Mouse (Mus musculus) liver, embryonic 14.5 days (tissue): ENCODE measurements around the gene Tmem80. TPM values are rescaled to one million over a fixed set of nuclear protein-coding genes. Genes with fewer than 3 reads are reported as not detected.

Experiments
- ATAC-seq: fragments of 200-750 bp; cut with Nextera tagmentation; 2 replicates; pipeline ENCODE4 v1.8.0; 2017; ENCODE audit warnings: moderate number of reproducible peaks, mild to moderate bottlenecking, moderate library complexity; ENCODE audit not compliant: insufficient read depth
- DNase-seq, 3 experiments: peaks; one replicate each; pipeline ENCODE4 v3.0.0-alpha.2; 2012 to 2013; ENCODE audit warnings: low read depth in 3 of 3, low spot score in 3 of 3
- H3K27ac ChIP-seq: fragments of 300-500 bp; sonication (generic); 2 replicates; pipeline ENCODE4 v1.5.1; 2014; ENCODE audit warnings: moderate library complexity, mild to moderate bottlenecking, control low read depth, inconsistent platforms
- H3K27me3 ChIP-seq: fragments of 300-500 bp; sonication (generic); 2 replicates; pipeline ENCODE4 v1.6.1; 2014; ENCODE audit warnings: mild to moderate bottlenecking, low read length, moderate library complexity; ENCODE audit not compliant: control insufficient read depth, insufficient read depth
- H3K36me3 ChIP-seq: fragments of 300-500 bp; sonication (generic); replicated peaks from 2 replicates; pipeline ENCODE4 v1.6.1; 2014; ENCODE audit warnings: low read depth; ENCODE audit not compliant: control insufficient read depth, insufficient read depth
- H3K4me1 ChIP-seq, 2 experiments: fragments of 200-500 bp in 1 of 2; fragments of 300-500 bp in 1 of 2; sonication (generic) in 1 of 2; replicated peaks; 2 replicates each; pipeline ENCODE4 v1.6.1; 2012 to 2014; ENCODE audit warnings: antibody characterized with exemption in 1 of 2, inconsistent platforms in 1 of 2, low read length in 1 of 2; ENCODE audit not compliant: control insufficient read depth in 2 of 2, insufficient read depth in 2 of 2
- H3K4me2 ChIP-seq: fragments of 300-500 bp; sonication (generic); 2 replicates; pipeline ENCODE4 v1.6.1; 2014; ENCODE audit warnings: low read depth, mild to moderate bottlenecking, control low read depth, moderate library complexity
- H3K4me3 ChIP-seq, 2 experiments: fragments of 200-500 bp in 1 of 2; fragments of 300-500 bp in 1 of 2; sonication (generic) in 1 of 2; 2 replicates each; pipeline ENCODE4 v1.5.1; 2012 to 2014; ENCODE audit warnings: low read depth in 2 of 2, low read length in 2 of 2, mild to moderate bottlenecking in 2 of 2, control low read depth in 1 of 2, inconsistent platforms in 1 of 2, moderate library complexity in 1 of 2; ENCODE audit not compliant: insufficient read depth in 1 of 2
- H3K9ac ChIP-seq: fragments of 300-500 bp; sonication (generic); replicated peaks from 2 replicates; pipeline ENCODE4 v1.6.1; 2014; ENCODE audit warnings: mild to moderate bottlenecking, control low read depth, moderate library complexity
- H3K9me3 ChIP-seq: fragments of 300-500 bp; sonication (generic); 2 replicates; pipeline ENCODE4 v1.6.1; 2016; ENCODE audit warnings: low read length, mixed read lengths; ENCODE audit not compliant: control insufficient read depth
- CTCF ChIP-seq: IDR thresholded peaks from 2 replicates; pipeline ENCODE4 v1.5.1; 2016; ENCODE audit warnings: antibody characterized with exemption, low read depth, control low read depth
- EP300 ChIP-seq: IDR thresholded peaks from 2 replicates; pipeline ENCODE4 v1.6.1; 2016; ENCODE audit warnings: antibody characterized with exemption, low read depth
- WGBS: fragments of 180-500 bp; shearing (Covaris S2); extraction: QIAGEN DNeasy Blood & Tissue Kit; methylation state at CpG from one replicate; pipeline ENCODE4 v1.1.7; 2014; ENCODE audit not compliant: insufficient replicate concordance; 5-methylcytosine and 5-hydroxymethylcytosine counted together
- polyA plus RNA-seq, 2 experiments: library from polyadenylated mRNA; depleted of rRNA in 1 of 2; stranded (reverse) in 1 of 2; unstranded in 1 of 2; fragments of >200 nt; fragmentation: Nextera tagmentation in 1 of 2; extraction: Ambion mirVana in 1 of 2; gene quantifications; 2 replicates each; pipeline versions ENCODE4 v1.2.1 to v1.2.3; 2012 to 2014

Gene Tmem80
- polyA plus RNA-seq, 2 experiments = 11.3 to 13.6 TPM

DNA sequence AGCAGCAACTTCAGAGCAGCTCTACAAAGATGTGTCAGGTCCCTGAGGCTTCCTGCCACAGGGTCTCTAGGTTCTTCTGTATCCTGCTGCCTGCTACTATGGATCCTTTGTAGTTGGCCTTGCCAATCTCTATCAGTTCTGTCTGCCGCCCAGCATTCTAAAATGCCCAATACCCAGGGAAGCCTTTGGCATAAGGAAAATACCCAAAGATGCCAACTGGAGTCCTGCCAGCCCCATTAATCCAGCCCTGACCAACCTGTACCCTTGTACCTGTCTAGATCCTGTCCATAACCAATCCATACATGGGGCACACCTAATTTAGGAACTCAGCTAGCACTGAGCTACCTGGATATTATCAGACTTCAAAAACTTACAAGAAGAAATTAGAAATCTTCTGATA is 2.9 kb upstream of the Tmem80 start:
- Histone ChIP-seq H3K9me3 (no peaks in the 10 kb centered on the region), H3K4me1 (peaks cover 19 to 23% of the 10 kb centered on the region in 2 experiments), H3K27me3 (no peaks in the 10 kb centered on the region), H3K4me3 (no peak overlapping the region), H3K9ac (no peak overlapping the region), H3K27ac (no peak overlapping the region), H3K36me3 (peaks cover 36% of the 10 kb centered on the region), H3K4me2 (no peak overlapping the region)
- ATAC-seq (no peak), DNase-seq (no peak)
- WGBS = 76% methylated on average over 1 of the region's 1 CpGs
- TF ChIP-seq CTCF = no peak
- TF ChIP-seq EP300 = no peak

- Histone ChIP-seq H3K4me3 (peak overlapping the region; percentile 77 to 91), H3K9me3 (no peaks in the 10 kb centered on the region), H3K9ac (peak overlapping the region; percentile 91), H3K27me3 (no peaks in the 10 kb centered on the region), H3K4me2 (peak overlapping the region; percentile 82), H3K27ac (peak overlapping the region; percentile 89), H3K36me3 (peaks cover 16% of the 10 kb centered on the region), H3K4me1 (peaks cover 19 to 23% of the 10 kb centered on the region in 2 experiments)
- WGBS = 6% methylated on average over 35 of the region's 35 CpGs
- TF ChIP-seq CTCF (peak; percentile 8; the same call in 1 of the 2 replicates), EP300 (no peak)
- DNase-seq (peak in 1 of 3 experiments; percentile 27), ATAC-seq (peak; percentile 17)
Observed at GRCm38 (mm10) chr7:141326546-141327446, 743 bp upstream of the Tmem80 start.

GRCm38 (mm10) chr7:141328373-141328990 is 943 bp downstream of the Tmem80 start:
- Histone ChIP-seq H3K9me3 (no peaks in the 10 kb centered on the region), H3K27me3 (no peaks in the 10 kb centered on the region), H3K4me3 (peak overlapping the region; percentile 77 to 91), H3K36me3 (peaks cover 4% of the 10 kb centered on the region), H3K4me2 (peak overlapping the region; percentile 82), H3K27ac (peak overlapping the region; percentile 89), H3K4me1 (peaks cover 19 to 23% of the 10 kb centered on the region in 2 experiments), H3K9ac (peak overlapping the region; percentile 91)
- WGBS = 17% methylated on average over 24 of the region's 24 CpGs
- peak in 1 of 3 experiments; percentile 10 for DNase-seq
- no peak for TF ChIP-seq EP300
- ATAC-seq = peak; percentile 3; the same call in 1 of the 2 replicates

DNA sequence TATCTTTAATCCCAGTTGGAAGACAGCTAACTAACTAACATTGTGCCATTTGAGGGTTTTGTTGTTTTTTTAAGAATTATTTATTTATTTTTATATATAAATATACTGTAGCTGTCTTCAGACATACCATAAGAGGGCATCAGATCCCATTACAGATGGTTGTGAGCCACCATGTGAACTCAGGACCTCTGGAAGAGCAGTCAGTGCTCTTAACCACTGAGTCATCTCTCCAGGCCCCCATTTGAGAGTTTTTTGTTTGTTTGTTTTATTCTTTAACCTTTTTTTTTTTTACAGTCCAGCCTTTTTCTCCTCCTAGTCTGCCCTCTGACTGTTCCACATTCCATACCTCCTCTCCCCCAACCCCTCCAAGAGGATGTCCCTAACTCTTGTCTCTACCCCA is 3.2 kb downstream of the Tmem80 start:
- no peak for ATAC-seq
- no peaks in the 10 kb centered on the region for H3K9me3 ChIP-seq
- TF ChIP-seq EP300 = no peak
- TF ChIP-seq CTCF = no peak
- DNase-seq = no peak
- no peak overlapping the region for H3K4me3 ChIP-seq
- peaks cover 19 to 23% of the 10 kb centered on the region in 2 experiments for H3K4me1 ChIP-seq
- no peaks in the 10 kb centered on the region; the same call in 1 of the 2 replicates for H3K36me3 ChIP-seq
- no peak overlapping the region for H3K9ac ChIP-seq
- no peaks in the 10 kb centered on the region for H3K27me3 ChIP-seq
- H3K27ac ChIP-seq = no peak overlapping the region
- H3K4me2 ChIP-seq = no peak overlapping the region

DNA sequence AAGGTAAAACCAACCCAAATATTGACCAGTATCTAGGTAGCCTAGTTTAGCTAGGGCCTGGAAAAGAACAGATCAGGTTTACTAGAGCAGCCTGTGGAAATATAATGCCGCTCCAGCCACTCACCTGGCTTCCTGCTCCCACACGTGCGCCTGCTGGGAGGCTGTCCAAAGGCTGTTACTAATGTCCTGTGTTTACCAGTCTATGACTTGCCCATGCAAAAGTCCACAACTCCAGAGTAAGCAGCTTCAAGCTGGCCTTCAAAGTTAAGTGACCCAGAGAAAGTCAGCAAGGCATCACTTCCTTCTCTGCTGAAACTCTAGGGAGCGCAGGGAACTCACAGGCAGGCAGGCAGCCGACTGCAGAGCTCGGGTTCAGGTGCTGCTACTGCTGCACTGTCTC is 4.5 kb downstream of the Tmem80 start:
- Histone ChIP-seq H3K9me3 (no peaks in the 10 kb centered on the region), H3K4me1 (peaks cover 8 to 11% of the 10 kb centered on the region in 2 experiments), H3K27me3 (no peaks in the 10 kb centered on the region), H3K4me2 (no peak overlapping the region), H3K9ac (no peak overlapping the region), H3K27ac (no peak overlapping the region), H3K4me3 (no peak overlapping the region), H3K36me3 (no peaks in the 10 kb centered on the region; the same call in 1 of the 2 replicates)
- ATAC-seq (no peak), DNase-seq (no peak)
- TF ChIP-seq CTCF (no peak), EP300 (no peak)
- 79% methylated on average over 6 of the region's 6 CpGs for WGBS
